Mouse (Mus musculus) urinary bladder, adult 18-20 months (tissue): ENCODE measurements at regions not wholly inside any gene's neighbourhood (a gene's known extent, or its start where the extent isn't known, plus 50 kb on each side); places are given as distances from the start of the nearest gene placed in this dataset.
"Not testable (repeated sequence)": the region's sequence is repeated elsewhere in the genome, so short reads cannot be mapped to it uniquely, and the experiment has no call there.

ENCODE experiments used
- DNase-seq, 2 experiments: peaks; one replicate each; pipeline ENCODE4 v3.0.0; 2022; ENCODE audit warnings: low spot score in 2 of 2, mixed read lengths in 2 of 2

DNA sequence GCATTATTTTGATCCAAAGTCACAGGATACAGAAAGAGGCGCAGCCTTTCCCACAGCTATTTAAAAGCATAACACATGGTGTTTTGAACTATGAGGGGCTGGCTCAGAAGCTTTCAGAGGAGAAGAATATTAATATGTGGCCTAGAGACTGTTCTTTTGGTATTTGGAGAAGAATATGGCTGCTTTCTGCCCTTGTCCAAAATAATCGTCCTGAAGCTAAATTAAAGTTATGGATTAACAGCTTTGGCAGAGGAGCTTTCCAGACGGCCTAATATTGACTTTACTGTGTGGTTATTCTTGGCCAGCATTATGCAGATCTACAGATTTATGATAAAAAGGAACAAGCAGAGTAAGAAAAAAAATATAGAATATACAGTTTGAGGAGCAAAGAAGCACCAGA lies 222.4 kb upstream of the Tmprss15 start:
- no peak for DNase-seq

DNA sequence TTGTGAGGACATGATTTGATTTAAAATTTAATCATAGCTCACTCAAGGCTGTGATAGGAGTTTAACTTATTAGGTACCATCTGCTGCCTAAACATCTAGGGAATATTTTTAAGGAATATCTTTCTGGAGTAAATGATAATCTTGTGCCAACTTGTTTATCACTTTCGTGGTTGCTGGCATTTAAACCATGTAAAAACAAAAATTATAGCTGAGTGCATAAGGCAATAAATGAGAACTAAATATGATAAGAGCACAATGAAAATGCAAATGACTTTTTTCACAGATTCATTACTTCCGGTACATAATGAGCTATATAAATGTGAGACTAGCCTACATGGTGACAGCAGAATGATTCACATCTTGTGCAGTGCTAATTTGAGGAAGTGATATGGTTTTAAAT lies 221.8 kb upstream of the Tmprss15 start:
- DNase-seq = no peak

DNA sequence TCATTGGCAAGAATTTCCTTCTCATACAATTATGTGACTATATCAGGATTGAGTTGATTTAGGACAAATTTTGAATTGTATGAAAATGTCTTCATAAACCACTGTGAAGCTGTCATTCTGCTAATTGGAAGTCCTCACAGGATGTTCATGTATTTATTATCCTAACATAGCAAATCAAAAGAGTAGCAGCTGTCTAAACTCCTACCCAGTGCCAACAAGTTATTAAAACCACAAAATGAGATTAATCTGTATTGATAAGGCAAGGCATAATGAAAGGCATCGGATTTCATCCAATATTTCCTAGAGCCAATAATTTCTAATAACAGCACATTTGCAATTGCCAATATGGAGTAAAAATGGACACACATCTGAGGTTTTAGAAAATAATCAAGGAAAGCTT lies 217.6 kb upstream of the Tmprss15 start:
- no peak for DNase-seq

DNA sequence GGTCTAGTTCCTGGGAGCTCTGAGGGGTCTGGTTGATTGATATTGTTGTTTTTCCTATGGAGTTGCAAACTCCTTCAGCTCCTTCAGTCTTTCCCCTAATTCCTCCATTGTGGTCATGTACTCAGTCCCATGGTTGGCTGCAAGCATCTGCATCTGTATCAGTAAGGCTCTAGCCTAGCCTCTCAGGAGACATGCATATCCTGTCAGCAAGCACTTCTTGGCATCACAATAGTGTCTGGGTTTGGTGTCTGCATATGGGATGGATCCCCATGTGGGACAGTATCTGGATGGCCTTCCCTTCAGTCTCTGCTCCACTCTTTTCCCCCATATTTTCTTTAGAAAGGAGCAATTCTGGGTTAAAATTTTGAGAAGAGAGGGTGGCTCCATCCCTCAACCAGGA lies 205.7 kb upstream of the Tmprss15 start:
- not testable (repeated sequence) for DNase-seq

DNA sequence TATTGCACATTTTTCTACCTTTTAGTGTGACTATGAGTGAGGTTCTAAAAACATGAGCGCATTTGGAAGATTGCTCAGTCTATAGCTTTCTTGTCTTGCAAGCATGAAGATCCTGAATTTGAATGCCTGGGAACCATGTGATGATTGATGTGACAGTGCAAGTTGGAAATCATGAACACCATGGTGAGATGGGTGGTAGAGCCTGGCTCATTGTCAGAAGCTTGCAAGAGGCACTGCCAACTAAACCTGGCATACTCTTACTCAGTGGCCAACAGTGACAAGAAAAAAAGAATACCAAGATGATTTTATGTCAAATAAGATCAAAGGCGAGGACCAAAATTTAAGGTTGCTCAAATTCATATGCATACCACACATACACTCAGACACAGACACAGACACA lies 188.1 kb upstream of the Tmprss15 start:
- no peak for DNase-seq

DNA sequence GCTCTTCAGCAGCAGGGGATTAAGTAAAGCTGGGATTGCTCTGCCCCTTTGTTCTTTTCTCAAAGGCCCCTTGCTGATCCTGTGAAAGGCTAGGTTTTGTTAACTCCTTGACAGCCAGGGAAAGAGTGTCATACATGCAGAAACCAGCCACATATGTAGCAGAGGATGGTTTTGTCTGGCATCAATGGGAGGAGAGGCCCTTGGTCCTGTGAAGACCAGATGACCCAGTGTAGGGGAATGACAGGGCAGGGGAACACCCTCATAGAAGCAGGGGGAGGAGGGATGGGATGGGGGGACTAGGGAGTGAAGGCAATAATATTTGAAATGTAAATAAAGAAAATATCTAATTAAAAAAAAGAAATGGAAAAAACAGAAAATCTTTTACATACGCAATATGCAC lies 165.6 kb upstream of the Tmprss15 start:
- no peak for DNase-seq

DNA sequence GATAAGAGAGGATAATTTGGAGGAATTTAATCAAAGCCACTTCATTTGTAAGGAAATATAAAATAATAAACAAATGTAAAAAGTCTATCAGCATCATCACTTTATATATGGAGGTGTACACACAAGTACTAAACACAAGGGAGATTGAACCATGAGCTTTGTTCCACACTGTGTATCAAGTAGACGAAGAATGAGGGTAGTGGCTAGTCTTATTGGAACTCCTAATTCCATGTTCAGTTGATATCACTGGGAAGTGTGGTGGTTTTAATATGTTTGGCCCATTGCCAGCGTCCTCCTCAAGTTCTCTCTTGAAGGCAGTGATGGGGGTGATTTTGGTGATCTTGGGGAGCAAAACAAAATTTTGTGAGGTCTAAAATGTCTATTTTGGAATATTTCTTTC lies 165.2 kb upstream of the Tmprss15 start:
- no peak for DNase-seq

DNA sequence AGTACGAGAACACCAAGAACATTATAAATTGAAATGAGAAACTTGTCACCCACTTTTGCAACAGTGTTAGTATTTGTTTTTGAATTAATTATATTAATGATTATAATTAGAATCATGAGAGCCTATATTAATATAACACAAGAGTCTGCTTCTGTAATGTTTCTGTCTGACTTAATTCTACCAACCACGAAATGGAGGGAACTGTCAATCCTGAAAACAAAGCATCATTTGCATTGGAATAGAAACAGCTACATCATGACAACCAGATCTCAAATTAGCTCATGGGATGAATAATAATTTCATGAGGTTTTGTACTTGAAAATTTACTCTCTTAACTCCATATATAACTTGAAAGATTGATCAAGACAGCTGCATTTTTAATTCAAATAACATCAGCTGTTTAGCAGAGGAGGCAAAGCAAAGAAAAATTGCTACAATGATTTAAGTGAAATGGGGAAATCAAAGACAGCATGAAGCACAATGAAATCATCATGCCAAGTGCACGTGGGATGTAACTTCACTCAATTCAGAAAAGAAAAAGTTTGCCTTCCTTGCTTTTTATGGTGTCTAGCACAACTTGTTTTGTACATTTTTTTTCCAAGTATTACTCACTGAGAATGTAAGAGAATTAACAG lies 150.1 kb upstream of the Tmprss15 start:
- no peak for DNase-seq

DNA sequence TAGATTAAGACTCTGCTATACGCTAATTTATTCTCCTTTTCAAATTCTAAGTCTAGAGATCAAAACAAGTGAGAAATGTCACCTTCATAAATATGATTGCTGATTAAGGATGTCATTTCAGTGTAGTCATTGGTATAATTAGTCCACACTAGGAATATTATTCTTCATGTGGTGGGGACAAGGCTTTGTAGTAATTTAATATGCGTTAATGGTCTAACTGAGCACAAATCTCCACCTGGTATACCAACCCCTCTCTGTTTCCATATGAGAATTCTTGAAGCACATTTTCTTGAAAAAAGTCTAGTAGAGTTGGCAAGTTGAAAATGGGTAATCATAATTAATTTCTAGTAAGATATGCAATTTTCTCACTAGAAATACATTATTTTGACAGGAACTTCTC lies 149.3 kb upstream of the Tmprss15 start:
- DNase-seq = no peak

DNA sequence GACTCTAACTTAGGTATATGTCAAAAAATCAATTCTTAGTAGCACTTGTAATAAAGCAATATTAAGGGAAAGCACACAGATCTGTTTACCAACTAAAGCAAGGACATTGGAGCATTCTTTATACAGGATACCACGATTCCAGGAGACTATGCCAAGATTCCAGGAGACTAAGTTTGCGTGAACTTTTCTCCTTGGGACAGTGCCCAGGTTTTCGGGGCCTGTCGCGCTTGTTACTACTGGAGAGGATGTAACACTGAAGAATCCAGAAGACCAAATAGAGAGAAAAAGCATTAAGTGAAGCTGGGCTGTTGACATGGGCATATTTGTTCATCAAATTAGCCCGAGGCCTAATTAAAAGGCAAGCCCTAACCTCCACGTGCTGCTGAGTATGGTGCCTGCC lies 100.3 kb upstream of the Tmprss15 start:
- DNase-seq = no peak

DNA sequence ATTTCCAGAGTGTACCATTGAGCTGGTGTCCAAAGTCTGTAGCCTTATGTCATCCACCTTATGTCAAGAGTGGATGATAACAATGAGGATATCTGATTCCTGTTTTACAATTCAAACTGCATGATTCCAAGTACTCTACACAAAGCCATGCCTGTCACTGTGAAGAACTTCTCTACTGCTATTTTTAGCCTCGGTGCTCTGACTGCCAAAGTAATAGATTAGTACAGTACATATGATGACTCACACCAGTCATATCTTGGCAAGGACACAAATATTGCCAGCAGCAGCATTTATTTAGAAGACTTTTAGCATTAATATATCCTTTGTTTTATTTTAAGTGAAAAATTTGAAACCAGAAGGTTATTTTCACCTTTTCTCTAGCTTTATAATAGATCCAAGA lies 95.6 kb upstream of the Tmprss15 start:
- no peak for DNase-seq

DNA sequence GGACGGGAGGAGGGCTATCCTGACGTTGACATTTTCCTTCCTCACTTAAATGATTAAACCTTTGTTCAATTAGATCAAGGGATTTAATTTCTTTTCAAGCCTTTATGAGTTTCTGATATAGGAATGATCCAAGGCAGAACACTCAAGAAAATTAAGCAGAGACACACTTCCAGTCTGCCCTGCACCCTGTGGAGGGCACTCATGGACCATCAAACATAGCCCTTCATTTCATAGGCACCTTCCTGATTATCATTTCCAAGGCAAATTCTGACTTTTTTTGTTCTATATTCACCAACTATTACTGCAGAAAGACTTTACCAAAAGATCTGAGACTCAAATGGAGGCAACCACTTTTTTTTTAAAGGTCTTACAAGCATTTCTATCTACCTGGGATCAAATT lies 91.6 kb upstream of the Tmprss15 start:
- no peak for DNase-seq

DNA sequence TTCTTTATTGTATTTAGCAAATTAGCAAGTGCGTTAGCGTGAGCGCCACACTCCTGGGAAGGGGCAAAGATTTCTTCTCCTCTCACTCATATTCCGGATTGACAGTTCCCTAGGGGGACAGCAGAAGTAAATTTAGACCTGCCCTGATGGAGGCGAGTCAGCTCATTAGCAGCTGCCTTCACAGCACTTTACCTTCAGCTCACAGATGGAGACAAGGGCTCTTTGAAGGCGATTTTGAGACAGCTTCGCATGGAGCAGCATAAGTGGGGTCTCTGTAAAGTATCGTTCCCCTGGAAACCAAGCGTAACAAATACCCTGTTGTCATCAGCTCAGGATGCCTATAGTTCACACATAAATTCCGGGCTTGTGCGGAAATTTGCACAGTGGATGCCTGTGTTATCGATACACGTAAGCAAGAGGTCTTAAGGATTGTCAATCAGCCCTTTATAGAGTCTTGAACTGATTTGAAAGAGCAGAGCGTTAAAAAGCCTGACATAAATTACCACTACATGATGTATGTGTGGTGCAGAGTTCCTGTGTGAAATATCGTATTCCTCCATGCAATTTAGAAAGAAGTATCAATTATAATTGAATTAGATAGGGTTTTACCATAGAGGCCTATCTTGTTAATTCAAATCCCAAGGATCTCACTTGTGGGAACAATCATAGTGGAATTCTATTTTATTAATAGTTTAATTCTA lies 86.6 kb upstream of the Tmprss15 start:
- DNase-seq = no peak

DNA sequence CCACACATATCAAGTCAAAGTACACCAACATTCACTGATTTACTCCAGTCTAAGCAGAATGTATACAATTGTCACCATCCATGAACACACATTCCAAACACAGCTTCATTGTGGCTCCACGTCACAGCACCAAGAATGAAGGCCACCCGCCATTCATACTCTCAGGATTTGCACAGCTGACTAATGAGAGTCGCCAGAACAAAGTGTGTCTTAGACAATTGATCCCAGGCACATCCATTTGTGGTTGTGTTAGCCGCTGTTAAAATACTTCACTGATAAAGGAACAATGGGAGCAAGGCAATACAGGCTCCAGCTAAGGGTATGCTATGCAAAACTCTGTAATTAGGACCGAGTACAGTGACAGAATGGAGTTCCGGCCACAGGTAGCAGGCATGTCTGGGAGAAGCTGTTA lies 85.9 kb upstream of the Tmprss15 start:
- no peak for DNase-seq

DNA sequence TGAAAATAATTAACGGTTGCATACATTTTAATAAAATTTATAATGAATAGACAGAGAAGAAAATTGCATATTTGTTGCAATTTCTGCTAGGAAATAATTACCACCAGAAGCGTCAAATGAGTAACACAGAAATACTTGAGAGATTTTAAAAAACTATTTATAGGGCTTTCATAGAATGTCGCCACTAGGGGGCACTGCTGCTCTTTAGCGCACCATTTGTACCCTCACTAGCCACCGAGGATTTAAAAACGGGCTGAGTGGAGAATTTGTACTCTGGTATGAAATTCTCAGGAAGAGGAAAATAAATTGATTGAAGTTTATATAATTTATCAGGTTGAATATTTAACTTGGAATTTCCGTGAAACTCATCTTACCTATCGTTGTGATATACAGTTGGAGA lies 77.3 kb upstream of the Tmprss15 start:
- peak; percentile 2 to 28 for DNase-seq

DNA sequence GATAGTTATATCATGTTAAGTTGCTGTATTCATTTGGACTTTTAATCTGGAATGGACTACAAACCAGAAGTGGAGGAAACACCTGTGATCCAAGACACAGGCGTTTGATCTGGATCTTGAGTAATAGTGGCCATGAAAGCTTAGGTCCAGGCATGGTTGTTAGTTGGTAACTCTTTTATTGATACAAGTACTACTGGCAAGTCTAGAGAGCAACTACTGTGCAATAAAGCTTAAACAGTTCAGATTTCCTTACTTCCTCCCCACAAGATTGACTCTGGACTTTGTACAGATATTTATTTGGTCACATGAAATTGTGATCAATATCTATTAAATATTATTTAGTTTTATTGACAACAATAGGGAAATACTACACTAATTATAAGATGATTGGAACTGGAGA lies 51.9 kb upstream of the Tmprss15 start:
- DNase-seq = no peak
